Mouse (Mus musculus): ENCODE results near the gene Bco1. TPM values are rescaled to one million over a fixed set of nuclear protein-coding genes. Genes with fewer than 3 reads are reported as not detected.

The Bco1 gene
- total and polyA plus RNA-seq, 3 experiments, result 0.06 TPM; not detected in 2

- no peak overlapping the region for H3K27ac ChIP-seq
- no peaks in the 10 kb centered on the region for H3K36me3 ChIP-seq (ENCODE audit: control insufficient read depth, insufficient read depth, low read length)
- H3K9ac ChIP-seq (ENCODE audit: low read depth, low read length), result no peak overlapping the region
- intact Hi-C loops (cut with DNase I), result no loop called here
- WGBS, result 38% methylated on average over 11 of the region's 11 CpGs
- H3K4me3 ChIP-seq, result no peak overlapping the region
- no peak for DNase-seq
- no peaks in the 10 kb centered on the region for H3K79me2 ChIP-seq (replicated peaks; ENCODE audit: control insufficient read depth, insufficient read depth, low read length)
- no peaks in the 10 kb centered on the region for H3K27me3 ChIP-seq (ENCODE audit: control insufficient read depth, insufficient read depth, low read length)
- H3K4me1 ChIP-seq (ENCODE audit: control insufficient read depth, insufficient read depth, low read length), result no peaks in the 10 kb centered on the region; the same call in 1 of the 2 replicates
- TF ChIP-seq EP300 (IDR thresholded peaks at IDR 0.05; ENCODE audit: insufficient read depth, low read depth, low read length) (no peak), CTCF (IDR thresholded peaks at IDR 0.05) (no peak), POLR2A (IDR thresholded peaks at IDR 0.05; ENCODE audit: insufficient read depth, low read depth, low read length) (no peak)
These were observed 41.7 kb downstream of the Bco1 start for GRCm38 (mm10) chr8:117137357-117137756.

GRCm38 (mm10) chr8:117148520-117148919, 52.9 kb downstream of the Bco1 start:
- Histone ChIP-seq H3K36me3 (ENCODE audit: control insufficient read depth, insufficient read depth, low read length) (no peaks in the 10 kb centered on the region), H3K79me2 (replicated peaks; ENCODE audit: control insufficient read depth, insufficient read depth, low read length) (no peaks in the 10 kb centered on the region), H3K27me3 (ENCODE audit: control insufficient read depth, insufficient read depth, low read length) (no peaks in the 10 kb centered on the region), H3K27ac (no peak overlapping the region), H3K9ac (ENCODE audit: low read depth, low read length) (no peak overlapping the region), H3K4me1 (ENCODE audit: control insufficient read depth, insufficient read depth, low read length) (no peaks in the 10 kb centered on the region), H3K4me3 (no peak overlapping the region)
- TF ChIP-seq CTCF (IDR thresholded peaks at IDR 0.05) (peak; percentile 45), POLR2A (IDR thresholded peaks at IDR 0.05; ENCODE audit: insufficient read depth, low read depth, low read length) (no peak)
- intact Hi-C loops (cut with DNase I), result no loop called here
- no peak for DNase-seq
- WGBS, result 96% methylated on average over 6 of the region's 6 CpGs

- no peak for DNase-seq
- intact Hi-C loops (cut with DNase I), result loop anchor here (5.0 kb wide), 2 partner anchors 179 to 234 kb away; partner anchors contain the start of genes 1700030J22Rik, Cenpn and Cmc2
These were observed 60.5 kb downstream of the Bco1 start for GRCm38 (mm10) chr8:117156149-117156548.

GRCm38 (mm10) chr8:117156866-117157768, 61.5 kb downstream of the Bco1 start:
- no peak for DNase-seq
- Histone ChIP-seq H3K4me3 (peak overlapping the region; percentile 99), H3K27me3 (ENCODE audit: control insufficient read depth, insufficient read depth, low read length) (no peaks in the 10 kb centered on the region), H3K4me1 (ENCODE audit: control insufficient read depth, insufficient read depth, low read length) (peaks cover 5% of the 10 kb centered on the region), H3K9ac (ENCODE audit: low read depth, low read length) (peak overlapping the region; percentile 61), H3K79me2 (replicated peaks; ENCODE audit: control insufficient read depth, insufficient read depth, low read length) (peaks cover 2% of the 10 kb centered on the region; the same call in 1 of the 2 replicates), H3K36me3 (ENCODE audit: control insufficient read depth, insufficient read depth, low read length) (no peaks in the 10 kb centered on the region), H3K27ac (peak overlapping the region; percentile 85)
- no peak for TF ChIP-seq CTCF (IDR thresholded peaks at IDR 0.05)
- TF ChIP-seq EP300 (IDR thresholded peaks at IDR 0.05; ENCODE audit: insufficient read depth, low read depth, low read length), result no peak
- no peak for TF ChIP-seq POLR2A (IDR thresholded peaks at IDR 0.05; ENCODE audit: insufficient read depth, low read depth, low read length)
- 8% methylated on average over 33 of the region's 33 CpGs for WGBS
- intact Hi-C loops (cut with DNase I), result loop anchor here (5.0 kb wide), 2 partner anchors 180 to 235 kb away; partner anchors contain the start of genes 1700030J22Rik, Cenpn and Cmc2

More at GRCm38 (mm10) chr8:117156149-117156548, 60.5 kb downstream of the Bco1 start:
- WGBS, result 86% methylated on average over 4 of the region's 4 CpGs
- Histone ChIP-seq H3K4me1 (ENCODE audit: control insufficient read depth, insufficient read depth, low read length) (peaks cover 5% of the 10 kb centered on the region), H3K4me3 (no peak overlapping the region), H3K27ac (no peak overlapping the region), H3K27me3 (ENCODE audit: control insufficient read depth, insufficient read depth, low read length) (no peaks in the 10 kb centered on the region), H3K36me3 (ENCODE audit: control insufficient read depth, insufficient read depth, low read length) (no peaks in the 10 kb centered on the region), H3K79me2 (replicated peaks; ENCODE audit: control insufficient read depth, insufficient read depth, low read length) (no peaks in the 10 kb centered on the region), H3K9ac (ENCODE audit: low read depth, low read length) (no peak overlapping the region)
- no peak for TF ChIP-seq EP300 (IDR thresholded peaks at IDR 0.05; ENCODE audit: insufficient read depth, low read depth, low read length)
- no peak for TF ChIP-seq CTCF (IDR thresholded peaks at IDR 0.05)
- TF ChIP-seq POLR2A (IDR thresholded peaks at IDR 0.05; ENCODE audit: insufficient read depth, low read depth, low read length), result no peak

GRCm38 (mm10) chr8:117157769-117158091, 62.1 kb downstream of the Bco1 start:
- under 1% methylated on average over 43 of the region's 45 CpGs for WGBS
- H3K36me3 ChIP-seq (ENCODE audit: control insufficient read depth, insufficient read depth, low read length), result no peaks in the 10 kb centered on the region
- intact Hi-C loops (cut with DNase I), result loop anchor here (2.0 to 5.0 kb wide), 3 partner anchors 41 to 235 kb away; partner anchors contain the start of genes 1700030J22Rik, Cenpn and Cmc2
- peaks cover 2% of the 10 kb centered on the region; the same call in 1 of the 2 replicates for H3K79me2 ChIP-seq (replicated peaks; ENCODE audit: control insufficient read depth, insufficient read depth, low read length)
- H3K27me3 ChIP-seq (ENCODE audit: control insufficient read depth, insufficient read depth, low read length), result no peaks in the 10 kb centered on the region
- H3K4me3 ChIP-seq, result peak overlapping the region; percentile 99
- peak overlapping the region; percentile 85 for H3K27ac ChIP-seq
- TF ChIP-seq POLR2A (IDR thresholded peaks at IDR 0.05; ENCODE audit: insufficient read depth, low read depth, low read length) (peak; percentile 90), CTCF (IDR thresholded peaks at IDR 0.05) (no peak), EP300 (IDR thresholded peaks at IDR 0.05; ENCODE audit: insufficient read depth, low read depth, low read length) (0 out of 2 replicates have a peak, but pooled peaks have one; percentile 43)
- peak; percentile 98 to 99 for DNase-seq
- peaks cover 5% of the 10 kb centered on the region for H3K4me1 ChIP-seq (ENCODE audit: control insufficient read depth, insufficient read depth, low read length)
- H3K9ac ChIP-seq (ENCODE audit: low read depth, low read length), result peak overlapping the region; percentile 73

Measured in heart, adult 2 months (tissue).